Mouse (Mus musculus) heart, embryonic 11.5 days (tissue): ENCODE results near the gene Tor4a. TPM values are rescaled to one million over a fixed set of nuclear protein-coding genes. Genes with fewer than 3 reads are reported as not detected.

Source experiments
- ATAC-seq: fragments of 200-750 bp; cut with Nextera tagmentation; replicated peaks from 2 replicates; pipeline ENCODE4 v1.8.0; 2017; ENCODE audit warnings: moderate library complexity; ENCODE audit not compliant: insufficient number of reproducible peaks, low FRiP score, low TSS enrichment
- H3K27ac ChIP-seq: fragments of 300-500 bp; sonication (generic); 2 replicates; pipeline ENCODE4 v1.5.1; 2014; ENCODE audit warnings: mild to moderate bottlenecking, low read depth, low read length
- H3K27me3 ChIP-seq: fragments of 300-500 bp; sonication (generic); 2 replicates; pipeline ENCODE4 v1.6.1; 2014; ENCODE audit warnings: mild to moderate bottlenecking, low read length, mixed read lengths; ENCODE audit not compliant: control insufficient read depth, insufficient read depth
- H3K36me3 ChIP-seq: fragments of 300-500 bp; sonication (generic); 2 replicates; pipeline ENCODE4 v1.6.1; 2014; ENCODE audit warnings: mild to moderate bottlenecking, low read length, moderate library complexity, mixed read lengths; ENCODE audit not compliant: control insufficient read depth, insufficient read depth
- H3K4me1 ChIP-seq: fragments of 300-500 bp; sonication (generic); 2 replicates; pipeline ENCODE4 v1.6.1; 2014; ENCODE audit warnings: low read length; ENCODE audit not compliant: control insufficient read depth, insufficient read depth
- H3K4me2 ChIP-seq: fragments of 300-500 bp; sonication (generic); 2 replicates; pipeline ENCODE4 v1.6.1; 2014; ENCODE audit warnings: mild to moderate bottlenecking, moderate library complexity
- H3K4me3 ChIP-seq: fragments of 300-500 bp; sonication (generic); 2 replicates; pipeline ENCODE4 v1.5.1; 2014; ENCODE audit warnings: low read depth, low read length
- H3K9ac ChIP-seq: fragments of 300-500 bp; sonication (generic); 2 replicates; pipeline ENCODE4 v1.6.1; 2014; ENCODE audit warnings: mild to moderate bottlenecking, low read depth, low read length, moderate library complexity
- H3K9me3 ChIP-seq: fragments of 300-500 bp; sonication (generic); replicated peaks from 2 replicates; pipeline ENCODE4 v1.6.1; 2016; ENCODE audit warnings: low read length; ENCODE audit not compliant: control insufficient read depth
- WGBS: fragments of 180-500 bp; shearing (Covaris S2); extraction: QIAGEN DNeasy Blood & Tissue Kit; methylation state at CpG from one replicate; pipeline ENCODE4 v1.1.7; 2014; ENCODE audit not compliant: insufficient replicate concordance; 5-methylcytosine and 5-hydroxymethylcytosine counted together
- polyA plus RNA-seq: library from polyadenylated mRNA; unstranded; fragments of >200 nt; fragmentation: Nextera tagmentation; extraction: Ambion mirVana; gene quantifications from 2 replicates; pipeline ENCODE4 v1.2.1, GENCODE M21; 2014

Gene Tor4a
- polyA plus RNA-seq, 1 experiment from 2014 or later: 5.9 TPM

DNA sequence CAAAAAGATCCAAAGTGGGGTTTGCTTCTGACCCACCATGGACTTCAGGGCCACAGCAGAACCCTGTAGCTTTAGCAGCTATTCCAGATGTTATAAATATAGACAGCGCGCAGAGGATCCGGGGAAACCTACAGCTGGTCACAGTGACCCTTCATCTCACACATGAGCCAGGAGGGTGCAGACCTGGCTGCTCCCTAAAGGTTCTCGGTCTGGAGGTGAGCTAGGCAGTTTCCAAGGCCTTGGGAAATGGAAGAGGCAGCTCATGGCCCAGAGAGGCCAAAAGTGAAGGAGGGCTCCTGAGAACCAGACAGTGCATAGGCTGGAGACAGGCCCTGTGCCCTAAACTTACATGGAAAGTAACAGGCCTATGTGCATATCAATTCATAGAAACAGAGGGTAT lies 22.9 kb downstream of the Tor4a start:
- 86% methylated on average over 4 of the region's 4 CpGs for WGBS
- Histone ChIP-seq H3K4me1 (peaks cover 19% of the 10 kb centered on the region), H3K4me2 (no peak overlapping the region)

GRCm38 (mm10) chr2:25172629-25173028 lies 24.1 kb downstream of the Tor4a start:
- no peaks in the 10 kb centered on the region for H3K36me3 ChIP-seq
- no peak overlapping the region for H3K9ac ChIP-seq
- H3K27ac ChIP-seq: no peak overlapping the region
- no peak overlapping the region for H3K4me2 ChIP-seq
- H3K4me1 ChIP-seq: peaks cover 16% of the 10 kb centered on the region
- H3K27me3 ChIP-seq: peaks cover 13% of the 10 kb centered on the region; the same call in 1 of the 2 replicates
- ATAC-seq: no peak
- H3K4me3 ChIP-seq: no peak overlapping the region
- 60% methylated on average over 8 of the region's 8 CpGs for WGBS
- H3K9me3 ChIP-seq: no peaks in the 10 kb centered on the region

More for the DNA sequence above, 22.9 kb downstream of the Tor4a start:
- no peaks in the 10 kb centered on the region for H3K36me3 ChIP-seq
- ATAC-seq: no peak
- peaks cover 25% of the 10 kb centered on the region for H3K27me3 ChIP-seq
- no peaks in the 10 kb centered on the region for H3K9me3 ChIP-seq
- H3K4me3 ChIP-seq: no peak overlapping the region
- no peak overlapping the region for H3K27ac ChIP-seq
- no peak overlapping the region for H3K9ac ChIP-seq

DNA sequence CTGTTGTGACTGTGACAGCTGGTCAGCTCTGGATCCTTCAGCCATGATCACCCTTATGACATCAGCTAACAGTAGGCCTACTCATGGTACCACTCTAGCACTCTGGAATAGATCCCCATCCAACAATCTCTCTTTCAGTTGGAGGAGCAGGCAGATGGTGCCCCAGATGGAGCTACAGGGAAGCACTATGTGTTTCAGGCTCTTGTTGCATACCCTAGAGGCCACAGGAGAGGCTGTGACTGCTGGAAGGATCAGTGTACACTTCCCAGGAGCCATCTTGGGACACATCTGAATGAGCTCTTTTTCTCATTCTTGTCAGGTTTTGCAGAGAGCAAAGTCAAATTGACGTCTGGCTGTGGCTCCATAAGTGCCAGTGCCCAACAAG lies 24.9 kb downstream of the Tor4a start:
- peaks cover 18% of the 10 kb centered on the region for H3K4me1 ChIP-seq
- no peak overlapping the region for H3K4me3 ChIP-seq
- no peaks in the 10 kb centered on the region for H3K9me3 ChIP-seq
- H3K9ac ChIP-seq: no peak overlapping the region
- no peak overlapping the region for H3K27ac ChIP-seq
- H3K27me3 ChIP-seq: peaks cover 9% of the 10 kb centered on the region; the same call in 1 of the 2 replicates
- H3K4me2 ChIP-seq: no peak overlapping the region
- no peaks in the 10 kb centered on the region for H3K36me3 ChIP-seq
- WGBS: 70% methylated on average over 1 of the region's 1 CpGs
- no peak for ATAC-seq

- H3K27me3 ChIP-seq: peaks cover 5% of the 10 kb centered on the region; the same call in 1 of the 2 replicates
- no peak overlapping the region for H3K27ac ChIP-seq
- WGBS: 69% methylated on average over 6 of the region's 6 CpGs
Observed at GRCm38 (mm10) chr2:25171101-25171768, 25.5 kb downstream of the Tor4a start.

DNA sequence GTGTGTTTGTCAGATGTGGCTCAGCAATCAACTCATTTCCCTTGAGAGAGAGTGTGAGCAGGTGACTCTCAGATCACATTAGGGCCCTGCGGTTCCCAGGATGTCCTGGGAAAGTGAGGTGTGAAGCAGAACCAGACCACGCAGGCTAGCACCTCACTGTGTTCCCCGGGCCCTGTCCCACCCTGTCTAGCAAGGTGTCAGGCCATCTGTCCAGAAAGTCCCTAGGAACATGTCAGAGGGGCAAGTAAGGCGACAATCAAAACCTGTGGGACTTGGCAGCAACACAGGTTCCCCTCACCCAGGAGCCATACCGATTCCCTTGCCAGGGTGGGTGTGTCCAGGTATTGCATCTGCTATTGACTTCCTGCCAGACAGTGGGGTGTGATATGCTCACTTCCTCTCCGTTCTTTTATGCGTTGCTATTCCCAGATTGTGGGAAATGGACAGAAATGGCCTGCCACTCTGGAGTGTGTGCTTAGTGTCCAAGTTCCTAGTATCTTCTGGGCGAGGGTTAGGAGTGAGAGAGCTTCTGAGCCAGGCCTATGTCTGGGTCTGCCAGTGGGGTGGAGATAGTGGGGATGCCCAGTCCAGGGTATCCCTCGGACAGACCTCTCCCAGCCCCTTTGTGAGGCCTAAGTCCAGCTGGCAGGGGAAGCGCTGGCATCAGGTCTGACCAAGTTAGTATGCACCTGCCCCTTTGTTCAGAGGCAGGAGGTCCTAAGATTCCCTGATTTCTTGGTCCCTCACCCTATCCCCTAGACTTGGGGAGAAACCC lies 26.2 kb downstream of the Tor4a start:
- WGBS: 55% methylated on average over 10 of the region's 10 CpGs
- Histone ChIP-seq H3K4me3 (no peak overlapping the region), H3K4me1 (peaks cover 18% of the 10 kb centered on the region), H3K4me2 (no peak overlapping the region), H3K36me3 (no peaks in the 10 kb centered on the region), H3K27me3 (no peaks in the 10 kb centered on the region), H3K9me3 (no peaks in the 10 kb centered on the region), H3K9ac (no peak overlapping the region), H3K27ac (no peak overlapping the region)
- ATAC-seq: no peak

More at GRCm38 (mm10) chr2:25171101-25171768, 25.5 kb downstream of the Tor4a start:
- H3K4me1 ChIP-seq: peaks cover 18% of the 10 kb centered on the region
- H3K4me2 ChIP-seq: no peak overlapping the region
- no peak overlapping the region for H3K9ac ChIP-seq
- H3K9me3 ChIP-seq: no peaks in the 10 kb centered on the region
- no peak overlapping the region for H3K4me3 ChIP-seq
- no peak for ATAC-seq
- no peaks in the 10 kb centered on the region for H3K36me3 ChIP-seq

DNA sequence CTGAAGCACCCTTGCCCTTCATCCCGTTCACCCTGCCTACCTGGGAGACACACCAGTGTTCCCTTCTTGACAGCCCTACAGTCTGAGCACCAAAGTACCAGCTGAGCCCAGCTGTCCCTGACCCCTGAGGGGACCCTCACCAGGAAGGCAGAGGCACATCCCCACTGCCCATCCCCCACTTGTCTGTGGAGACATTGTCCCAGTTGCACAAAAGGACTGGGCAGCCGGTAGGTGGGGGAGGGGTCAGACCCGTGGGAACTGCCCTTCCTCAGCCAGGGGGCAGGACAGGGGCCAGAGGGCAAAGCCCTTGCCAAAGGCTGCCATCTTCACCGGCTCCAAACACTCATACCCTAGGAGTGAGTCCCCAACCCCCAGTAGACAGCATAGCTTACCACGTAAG lies 26.9 kb downstream of the Tor4a start:
- Histone ChIP-seq H3K9ac (no peak overlapping the region), H3K9me3 (no peaks in the 10 kb centered on the region), H3K27ac (no peak overlapping the region), H3K4me2 (no peak overlapping the region), H3K4me1 (peaks cover 15% of the 10 kb centered on the region), H3K36me3 (no peaks in the 10 kb centered on the region), H3K27me3 (no peaks in the 10 kb centered on the region), H3K4me3 (no peak overlapping the region)
- WGBS: 41% methylated on average over 5 of the region's 5 CpGs
- no peak for ATAC-seq

GRCm38 (mm10) chr2:25168665-25168978 lies 28.1 kb downstream of the Tor4a start:
- no peaks in the 10 kb centered on the region for H3K9me3 ChIP-seq
- H3K4me1 ChIP-seq: peaks cover 17% of the 10 kb centered on the region
- H3K4me3 ChIP-seq: peak overlapping the region; percentile 55
- peak overlapping the region; percentile 10; the same call in 1 of the 2 replicates for H3K27ac ChIP-seq
- ATAC-seq: no peak
- H3K9ac ChIP-seq: peak overlapping the region; percentile 77
- no peaks in the 10 kb centered on the region for H3K27me3 ChIP-seq
- H3K4me2 ChIP-seq: peak overlapping the region; percentile 82
- WGBS: 16% methylated on average over 2 of the region's 2 CpGs
- H3K36me3 ChIP-seq: no peaks in the 10 kb centered on the region

- H3K36me3 ChIP-seq: no peaks in the 10 kb centered on the region
- H3K4me1 ChIP-seq: peaks cover 22% of the 10 kb centered on the region
- H3K27ac ChIP-seq: peak overlapping the region; percentile 81
- peak; percentile 76 for ATAC-seq
- peak overlapping the region; percentile 82 for H3K4me2 ChIP-seq
- no peaks in the 10 kb centered on the region for H3K27me3 ChIP-seq
- peak overlapping the region; percentile 77 for H3K9ac ChIP-seq
- peak overlapping the region; percentile 55 for H3K4me3 ChIP-seq
- WGBS: under 1% methylated on average over 27 of the region's 41 CpGs
- no peaks in the 10 kb centered on the region for H3K9me3 ChIP-seq
Observed at GRCm38 (mm10) chr2:25167919-25168664, 28.6 kb downstream of the Tor4a start.
